Mouse (Mus musculus) B cell, adult (primary cell): ENCODE results near the gene Rarres2. TPM values are rescaled to one million over a fixed set of nuclear protein-coding genes. Genes with fewer than 3 reads are reported as not detected.

ENCODE experiments used
- total RNA-seq: library from RNA; stranded (reverse); gene quantifications from 4 replicates; pipeline ENCODE4 v1.2.4, GENCODE M21; 2023; ENCODE audit not compliant: inconsistent age

Gene Rarres2
- 0.67 to 1.1 TPM in 2 of 4 replicates, not detected in the others for total RNA-seq

GRCm38 (mm10) chr6:48572572-48573061 lies at the start of gene Rarres2:
Gene Rarres2 (minus strand): TSS chr6:48572789.

GRCm38 (mm10) chr6:48601271-48602079 lies 28.9 kb upstream of the Rarres2 start, which contains the start of gene Zfp775:
Gene Zfp775 (plus strand): TSS chr6:48602063.

GRCm38 (mm10) chr6:48593158-48594042 lies 20.8 kb upstream of the Rarres2 start, which contains the start of the genes Repin1 and Gm44965:
Gene Repin1 (plus strand): TSS chr6:48593883.
Gene Gm44965 (plus strand): TSS chr6:48593941.

GRCm38 (mm10) chr6:48589194-48589750 lies 16.7 kb upstream of the Rarres2 start, which contains the start of gene Gm45021:
Gene Gm45021 (plus strand): TSS chr6:48589610.

GRCm38 (mm10) chr6:48554280-48555103 lies 18.1 kb downstream of the Rarres2 start, which contains the start of gene Lrrc61:
Gene Lrrc61 (plus strand): TSS chr6:48554796.

GRCm38 (mm10) chr6:48537105-48537954 lies 35.3 kb downstream of the Rarres2 start, which contains the start of gene Atp6v0e2:
Gene Atp6v0e2 (plus strand): TSS chr6:48537615.

Other genes with a start within 250 kb of the Rarres2 start
- gene Krba1, start 177.2 kb downstream of the Rarres2 start, total RNA-seq, result 20.2 to 25.8 TPM (median 21.4 TPM) in 4 replicates
- 5.1 to 7.1 TPM (median 6.2 TPM) in 4 replicates for gene Zfp467, start 127.0 kb downstream of the Rarres2 start, total RNA-seq
- 0.03 to 0.16 TPM (median 0.09 TPM) in 3 of 4 replicates, not detected in the other for gene Sspo, start 124.6 kb downstream of the Rarres2 start, total RNA-seq
- 0.32 to 0.75 TPM (median 0.61 TPM) in 3 of 4 replicates, not detected in the other for gene Atp6v0e2, start 35.2 kb downstream of the Rarres2 start, total RNA-seq
- gene Lrrc61, start 18.0 kb downstream of the Rarres2 start, total RNA-seq, result 39.5 to 55.2 TPM (median 49.9 TPM) in 4 replicates
- not detected in 4 replicates for gene Gm45021, start 16.8 kb upstream of the Rarres2 start, total RNA-seq
- gene Repin1, start 21.1 kb upstream of the Rarres2 start, total RNA-seq, result 5.2 to 8.2 TPM (median 6.7 TPM) in 4 replicates
- gene Gm44965, start 21.2 kb upstream of the Rarres2 start, total RNA-seq, result not detected in 4 replicates
- gene Zfp775, start 29.3 kb upstream of the Rarres2 start, total RNA-seq, result 2.8 to 5.2 TPM (median 4.7 TPM) in 4 replicates
- gene AI854703, start 54.0 kb upstream of the Rarres2 start, total RNA-seq, result 0.38 to 0.63 TPM in 2 of 4 replicates, not detected in the others
- gene Gimap8, start 74.4 kb upstream of the Rarres2 start, total RNA-seq, result 120 to 133 TPM (median 129 TPM) in 4 replicates
- gene Gimap9, start 103.3 kb upstream of the Rarres2 start, total RNA-seq, result 45.6 to 56.3 TPM (median 52.6 TPM) in 4 replicates
- 121 to 147 TPM (median 131 TPM) in 4 replicates for gene Gimap4, start 111.8 kb upstream of the Rarres2 start, total RNA-seq
- 1,137 to 1,196 TPM (median 1,166 TPM) in 4 replicates for gene Gimap6, start 135.4 kb upstream of the Rarres2 start, total RNA-seq
- gene Gm28053, start 145.8 kb upstream of the Rarres2 start, total RNA-seq, result 29.2 to 49.2 TPM (median 39.8 TPM) in 4 replicates
- gene Gimap7, start 145.8 kb upstream of the Rarres2 start, total RNA-seq, result 87.3 to 98.8 TPM (median 97.6 TPM) in 4 replicates
- 126 to 141 TPM (median 129 TPM) in 4 replicates for gene Gimap1, start 166.3 kb upstream of the Rarres2 start, total RNA-seq
- 106 to 120 TPM (median 116 TPM) in 4 replicates for gene Gimap5, start 173.4 kb upstream of the Rarres2 start, total RNA-seq
- gene Gimap3, start 198.1 kb upstream of the Rarres2 start, total RNA-seq, result 168 to 194 TPM (median 174 TPM) in 4 replicates